Mouse (Mus musculus): ENCODE results near the gene Mmadhc.

- TF ChIP-seq CHD1 (IDR thresholded peaks at IDR 0.05; ENCODE audit: low read depth, low read length) (no peak), CTCF (IDR thresholded peaks at IDR 0.05 in 2 of 3, conservative IDR thresholded peaks at IDR 0.05 in 1 of 3; ENCODE audit: control insufficient read depth in 1 of 3, insufficient read depth in 1 of 3, low read depth in 2 of 3, low read length in 3 of 3, poor library complexity in 1 of 3, severe bottlenecking in 1 of 3) (no peak), CHD2 (IDR thresholded peaks at IDR 0.05; ENCODE audit: low read length) (no peak), POLR2AphosphoS5 (IDR thresholded peaks at IDR 0.05; ENCODE audit: borderline replicate concordance, low read depth, low read length) (no peak), EP300 (IDR thresholded peaks at IDR 0.05; ENCODE audit: low read depth in 1 of 2, low read length in 2 of 2) (no peak), POLR2A (IDR thresholded peaks at IDR 0.05; ENCODE audit: control insufficient read depth in 1 of 2, insufficient read depth in 1 of 2, low read depth in 1 of 2, low read length in 2 of 2, poor library complexity in 1 of 2) (no peak)
These were observed 28.1 kb downstream of the Mmadhc start for GRCm38 (mm10) chr2:50268514-50268913.

Data from MEL (cell line).